Mouse (Mus musculus): Measurements from ENCODE around the gene Ccdc97. TPM values are rescaled to one million over a fixed set of nuclear protein-coding genes. Genes with fewer than 3 reads are reported as not detected.
A peak's percentile ranks its signal among the peaks of the same experiment; 100 is the strongest.

The Ccdc97 gene
- polyA plus RNA-seq, 1 experiment from 2014 or later: 35.9 TPM

DNA sequence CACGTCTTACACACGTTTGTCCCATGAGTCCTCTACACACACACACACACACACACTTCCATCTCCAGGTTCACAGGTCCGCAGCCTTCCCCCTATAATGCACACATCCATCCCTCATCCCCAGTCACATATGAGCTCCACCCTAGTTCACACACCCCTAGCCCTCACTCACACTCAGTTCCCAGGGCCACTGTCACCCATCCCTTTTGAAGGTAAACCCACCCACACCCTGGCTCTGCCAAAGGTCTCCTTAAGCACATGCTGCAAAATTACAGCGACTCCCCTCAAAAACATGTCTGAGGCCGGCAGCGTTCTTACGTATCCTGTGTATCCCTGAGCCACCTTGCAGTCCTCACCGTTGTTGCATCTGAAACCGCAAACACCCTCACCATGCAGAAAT lies 44.6 kb downstream of the Ccdc97 start:
- peaks cover 41% of the 10 kb centered on the region for H3K27me3 ChIP-seq
- peak overlapping the region; percentile 38 for H3K4me3 ChIP-seq (replicated peaks)
- peak overlapping the region; percentile 58 for H3K4me2 ChIP-seq (replicated peaks)
- 33% methylated on average over 9 of the region's 9 CpGs for WGBS
- no peak overlapping the region for H3K27ac ChIP-seq
- H3K4me1 ChIP-seq (replicated peaks): peaks cover 6% of the 10 kb centered on the region
- peaks cover 4% of the 10 kb centered on the region; the same call in 1 of the 2 replicates for H3K36me3 ChIP-seq
- no peaks in the 10 kb centered on the region for H3K9me3 ChIP-seq
- no peak for ATAC-seq
- peak overlapping the region; percentile 66 for H3K9ac ChIP-seq (replicated peaks)

DNA sequence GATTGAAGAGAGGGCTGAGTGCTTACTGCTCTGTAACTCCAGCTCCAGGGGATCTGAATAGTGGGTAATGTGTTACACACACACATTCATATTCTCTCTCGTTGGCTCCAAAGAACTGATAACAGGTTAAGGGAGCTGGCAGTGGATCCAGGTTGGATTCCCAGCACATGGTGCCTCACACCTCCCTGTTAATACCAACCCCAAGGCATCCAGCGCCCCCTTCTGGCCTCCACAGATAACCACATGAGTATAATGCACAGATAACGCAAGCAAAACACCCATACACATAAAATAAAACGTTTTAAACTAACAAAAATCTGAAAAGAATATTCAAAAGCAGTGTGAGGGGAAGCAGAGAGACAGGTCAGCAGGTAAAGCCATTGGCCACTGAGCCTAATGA lies 46.4 kb downstream of the Ccdc97 start:
- Histone ChIP-seq H3K9ac (replicated peaks) (no peak overlapping the region), H3K9me3 (no peaks in the 10 kb centered on the region), H3K4me1 (replicated peaks) (peaks cover 6% of the 10 kb centered on the region), H3K36me3 (peaks cover 17% of the 10 kb centered on the region), H3K27me3 (peaks cover 29% of the 10 kb centered on the region), H3K4me2 (replicated peaks) (no peak overlapping the region), H3K27ac (no peak overlapping the region), H3K4me3 (replicated peaks) (no peak overlapping the region)
- no peak for ATAC-seq
- WGBS: 52% methylated on average over 4 of the region's 4 CpGs

DNA sequence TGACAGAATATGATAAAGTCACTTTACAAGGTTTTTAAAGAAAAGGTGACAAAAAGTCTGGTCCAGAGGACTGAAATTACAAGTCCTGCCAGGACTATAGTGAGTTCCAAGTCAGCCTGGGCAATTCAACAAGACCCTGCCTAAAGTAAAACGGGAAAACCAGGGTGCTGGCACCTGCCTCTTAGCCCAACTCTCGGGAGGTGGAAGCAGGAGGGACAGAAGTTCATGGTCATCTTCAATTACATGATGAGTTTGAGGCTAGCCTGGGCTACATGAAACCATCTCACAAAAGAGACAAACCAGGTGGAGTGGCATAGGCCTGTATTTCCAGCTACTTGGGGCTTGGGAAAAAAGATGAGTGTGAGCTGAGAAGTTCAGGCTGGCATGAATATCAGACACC lies 47.2 kb downstream of the Ccdc97 start:
- no peak for ATAC-seq
- peaks cover 29% of the 10 kb centered on the region for H3K27me3 ChIP-seq
- H3K4me3 ChIP-seq (replicated peaks): no peak overlapping the region
- peaks cover 6% of the 10 kb centered on the region for H3K4me1 ChIP-seq (replicated peaks)
- H3K27ac ChIP-seq: no peak overlapping the region
- H3K9ac ChIP-seq (replicated peaks): no peak overlapping the region
- no peak overlapping the region for H3K4me2 ChIP-seq (replicated peaks)
- WGBS: 83% methylated on average over 2 of the region's 2 CpGs
- peaks cover 22% of the 10 kb centered on the region for H3K36me3 ChIP-seq
- H3K9me3 ChIP-seq: no peaks in the 10 kb centered on the region

DNA sequence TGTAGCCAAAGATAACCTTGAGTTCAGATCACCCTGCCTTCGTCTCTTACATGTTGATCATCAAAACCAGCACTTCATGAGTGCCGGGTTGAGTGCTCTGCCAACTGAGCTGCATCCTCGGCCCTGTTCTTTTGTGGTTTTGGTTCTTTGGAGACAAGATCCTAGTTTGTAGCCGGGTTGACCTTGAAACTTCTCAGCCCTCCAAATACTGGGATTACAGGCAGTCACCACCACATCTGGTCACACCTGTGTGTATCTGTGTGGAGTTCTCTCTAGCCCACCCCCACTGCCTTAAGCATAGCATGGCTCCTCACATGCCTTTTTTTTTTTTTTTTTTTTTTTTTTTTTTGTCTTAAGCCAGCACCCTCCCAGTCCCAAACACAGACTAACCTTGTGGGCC lies 48.8 kb downstream of the Ccdc97 start:
- Histone ChIP-seq H3K9ac (replicated peaks) (no peak overlapping the region), H3K4me3 (replicated peaks) (no peak overlapping the region), H3K9me3 (no peaks in the 10 kb centered on the region), H3K4me2 (replicated peaks) (no peak overlapping the region), H3K27me3 (peaks cover 22% of the 10 kb centered on the region), H3K4me1 (replicated peaks) (peaks cover 4% of the 10 kb centered on the region), H3K27ac (no peak overlapping the region), H3K36me3 (peaks cover 38% of the 10 kb centered on the region)
- 90% methylated on average over 4 of the region's 4 CpGs for WGBS
- ATAC-seq: no peak

DNA sequence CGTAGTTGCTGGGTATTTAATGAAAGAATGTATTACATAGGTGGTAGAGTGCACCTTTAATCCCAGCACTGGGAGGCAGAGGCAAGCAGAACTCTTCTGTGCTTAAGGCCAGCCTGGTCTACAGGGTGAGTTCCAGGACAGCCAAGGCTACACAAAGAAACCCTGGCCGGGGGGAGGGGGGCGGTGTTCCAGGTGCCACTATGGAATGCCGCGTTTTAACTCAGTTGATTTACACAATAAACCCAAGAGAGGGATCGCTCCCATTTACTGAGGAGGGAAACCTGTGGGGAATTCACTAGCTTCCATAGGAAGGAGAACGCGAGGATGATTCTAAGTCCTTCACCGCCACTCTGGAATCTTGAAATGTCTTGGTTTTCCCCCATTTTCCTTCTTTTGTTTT lies 49.3 kb downstream of the Ccdc97 start:
- Histone ChIP-seq H3K36me3 (peaks cover 43% of the 10 kb centered on the region), H3K4me3 (replicated peaks) (no peak overlapping the region), H3K4me1 (replicated peaks) (no peaks in the 10 kb centered on the region; the same call in 1 of the 2 replicates), H3K9me3 (no peaks in the 10 kb centered on the region), H3K4me2 (replicated peaks) (no peak overlapping the region), H3K27me3 (peaks cover 18% of the 10 kb centered on the region), H3K9ac (replicated peaks) (no peak overlapping the region), H3K27ac (no peak overlapping the region)
- 88% methylated on average over 9 of the region's 9 CpGs for WGBS
- ATAC-seq: no peak

DNA sequence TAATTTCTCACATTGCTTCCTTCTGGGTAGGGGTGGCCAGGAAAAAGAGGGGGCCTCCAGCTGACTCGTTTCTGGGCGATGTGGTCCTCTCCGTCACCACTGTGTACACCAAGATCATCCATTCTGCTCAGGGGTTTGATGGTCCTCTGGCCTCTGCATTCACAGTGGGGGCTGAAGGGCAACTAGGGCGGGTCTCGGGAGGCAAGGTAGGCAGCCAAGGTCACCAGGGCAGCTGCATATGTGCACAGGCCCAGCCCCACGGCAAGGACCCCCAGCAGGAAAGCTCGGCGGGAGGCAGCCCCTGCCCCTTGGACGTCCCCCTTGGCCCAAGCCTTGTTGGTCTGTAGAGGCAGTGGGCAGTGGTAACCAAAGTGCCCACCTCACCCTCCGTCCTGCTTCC lies 49.7 kb downstream of the Ccdc97 start:
- Histone ChIP-seq H3K4me2 (replicated peaks) (no peak overlapping the region), H3K4me1 (replicated peaks) (no peaks in the 10 kb centered on the region), H3K27me3 (peaks cover 13% of the 10 kb centered on the region), H3K36me3 (peaks cover 48% of the 10 kb centered on the region), H3K4me3 (replicated peaks) (no peak overlapping the region), H3K27ac (no peak overlapping the region), H3K9ac (replicated peaks) (no peak overlapping the region), H3K9me3 (no peaks in the 10 kb centered on the region)
- 89% methylated on average over 10 of the region's 10 CpGs for WGBS
- no peak for ATAC-seq

DNA sequence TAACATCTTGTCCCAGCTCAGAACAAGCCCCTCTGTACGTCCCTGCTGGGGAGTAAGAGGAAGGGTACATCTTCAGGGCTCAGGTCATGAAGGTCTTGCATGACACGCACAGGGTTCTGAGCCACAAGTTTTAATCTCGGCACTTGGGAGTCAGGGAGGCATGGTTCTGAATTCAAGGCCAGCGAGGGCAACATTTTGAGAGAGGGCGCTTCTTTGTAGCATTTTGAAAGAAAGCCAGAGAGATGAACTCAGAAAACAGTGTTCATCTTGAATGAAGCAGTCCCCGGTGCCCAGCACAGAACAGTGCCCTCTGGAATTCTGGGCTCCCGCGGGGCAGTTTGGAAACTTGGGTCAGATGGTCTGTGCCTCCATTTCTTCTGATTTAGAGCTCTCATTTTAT lies 52.5 kb downstream of the Ccdc97 start:
- H3K9ac ChIP-seq (replicated peaks): no peak overlapping the region
- peaks cover 57% of the 10 kb centered on the region for H3K36me3 ChIP-seq
- no peak overlapping the region for H3K4me2 ChIP-seq (replicated peaks)
- no peaks in the 10 kb centered on the region for H3K27me3 ChIP-seq
- WGBS: 93% methylated on average over 8 of the region's 8 CpGs
- no peaks in the 10 kb centered on the region for H3K4me1 ChIP-seq (replicated peaks)
- no peaks in the 10 kb centered on the region for H3K9me3 ChIP-seq
- no peak overlapping the region for H3K4me3 ChIP-seq (replicated peaks)
- H3K27ac ChIP-seq: no peak overlapping the region
- ATAC-seq: no peak

Other genes with a start within 250 kb of the Ccdc97 start
- 0.34 and 0.43 TPM in 2 replicates for gene Ceacam1, start 241.5 kb downstream of the Ccdc97 start, polyA plus RNA-seq (2015; fragmentation: Nextera tagmentation; extraction: Ambion mirVana)
- gene Ceacam2, start 179.2 kb downstream of the Ccdc97 start, polyA plus RNA-seq (2015; fragmentation: Nextera tagmentation; extraction: Ambion mirVana): not detected in 2 replicates
- not detected in 2 replicates for gene Erich4, start 103.2 kb downstream of the Ccdc97 start, polyA plus RNA-seq (2015; fragmentation: Nextera tagmentation; extraction: Ambion mirVana)
- gene Dmac2, start 99.7 kb downstream of the Ccdc97 start, polyA plus RNA-seq (2015; fragmentation: Nextera tagmentation; extraction: Ambion mirVana): 31.5 and 34.2 TPM in 2 replicates
- 0.55 and 0.57 TPM in 2 replicates for gene B3gnt8, start 92.4 kb downstream of the Ccdc97 start, polyA plus RNA-seq (2015; fragmentation: Nextera tagmentation; extraction: Ambion mirVana)
- gene Bckdha, start 60.1 kb downstream of the Ccdc97 start, polyA plus RNA-seq (2015; fragmentation: Nextera tagmentation; extraction: Ambion mirVana): 47.9 and 50.5 TPM in 2 replicates
- gene Exosc5, start 59.9 kb downstream of the Ccdc97 start, polyA plus RNA-seq (2015; fragmentation: Nextera tagmentation; extraction: Ambion mirVana): 44.2 and 44.8 TPM in 2 replicates
- gene Tmem91, start 43.9 kb downstream of the Ccdc97 start, polyA plus RNA-seq (2015; fragmentation: Nextera tagmentation; extraction: Ambion mirVana): 8.8 and 9.7 TPM in 2 replicates
- gene B9d2, start 38.3 kb downstream of the Ccdc97 start, polyA plus RNA-seq (2015; fragmentation: Nextera tagmentation; extraction: Ambion mirVana): 40.3 and 41.4 TPM in 2 replicates
- 0.59 and 1.2 TPM in 2 replicates for gene Tgfb1, start 32.1 kb downstream of the Ccdc97 start, polyA plus RNA-seq (2015; fragmentation: Nextera tagmentation; extraction: Ambion mirVana)
- 53.5 and 56.2 TPM in 2 replicates for gene Hnrnpul1, start 35.7 kb upstream of the Ccdc97 start, polyA plus RNA-seq (2015; fragmentation: Nextera tagmentation; extraction: Ambion mirVana)
- 17.5 and 18.9 TPM in 2 replicates for gene Axl, start 69.6 kb upstream of the Ccdc97 start, polyA plus RNA-seq (2015; fragmentation: Nextera tagmentation; extraction: Ambion mirVana)
- 0.84 and 1.0 TPM in 2 replicates for gene Cyp2s1, start 97.8 kb upstream of the Ccdc97 start, polyA plus RNA-seq (2015; fragmentation: Nextera tagmentation; extraction: Ambion mirVana)
- gene Cyp2b10, start 178.5 kb upstream of the Ccdc97 start, polyA plus RNA-seq (2015; fragmentation: Nextera tagmentation; extraction: Ambion mirVana): not detected in 2 replicates